Mouse (Mus musculus) erythroblast, embryonic 14.5 days (primary cell): ENCODE data around the gene Gm49355.
"Not testable (repeated sequence)": the region's sequence is repeated elsewhere in the genome, so short reads cannot be mapped to it uniquely, and the experiment has no call there.

ENCODE experiments used
- GATA1 ChIP-seq: IDR thresholded peaks from 2 replicates; pipeline ENCODE4 v1.6.1; 2012; ENCODE audit warnings: low read length, inconsistent platforms, mixed read lengths
- TAL1 ChIP-seq: IDR thresholded peaks from 3 replicates; pipeline ENCODE4 v1.6.1; 2012; ENCODE audit warnings: low read length, inconsistent platforms, mixed read lengths

DNA sequence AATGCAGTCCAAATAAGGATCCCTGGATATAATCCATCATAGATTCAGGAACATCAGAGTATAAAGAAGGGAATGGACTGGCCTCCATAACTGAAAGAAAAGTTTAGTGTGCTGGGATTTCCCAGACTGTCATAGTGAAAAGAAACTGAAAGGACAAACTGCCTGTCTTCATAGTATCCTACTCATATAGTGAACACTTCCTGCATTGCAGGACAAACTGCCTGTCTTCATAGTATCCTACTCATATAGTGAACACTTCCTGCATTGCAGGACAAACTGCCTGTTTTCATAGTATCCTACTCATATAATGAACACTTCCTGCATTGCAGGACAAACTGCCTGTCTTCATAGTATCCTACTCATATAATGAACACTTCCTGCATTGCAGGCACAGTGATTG is 6.0 kb downstream of the Gm49355 start:
- TF ChIP-seq GATA1, TAL1: not testable (repeated sequence)
